Mouse (Mus musculus): ENCODE measurements at regions not wholly inside any gene's neighbourhood (a gene's known extent, or its start where the extent isn't known, plus 50 kb on each side); places are given as distances from the start of the nearest gene placed in this dataset.
"Not testable (repeated sequence)": the region's sequence is repeated elsewhere in the genome, so short reads cannot be mapped to it uniquely, and the experiment has no call there.

- DNase-seq (ENCODE audit: low read depth), result no peak
Measured at GRCm38 (mm10) chr16:50010074-50010473, 209.7 kb downstream of the Cd47 start.

GRCm38 (mm10) chr16:50010532-50010971, 210.2 kb downstream of the Cd47 start:
- DNase-seq (ENCODE audit: low read depth), result no peak

- no peak for DNase-seq (ENCODE audit: low read depth)
Measured at GRCm38 (mm10) chr16:50023885-50024284, 223.6 kb downstream of the Cd47 start.

DNA sequence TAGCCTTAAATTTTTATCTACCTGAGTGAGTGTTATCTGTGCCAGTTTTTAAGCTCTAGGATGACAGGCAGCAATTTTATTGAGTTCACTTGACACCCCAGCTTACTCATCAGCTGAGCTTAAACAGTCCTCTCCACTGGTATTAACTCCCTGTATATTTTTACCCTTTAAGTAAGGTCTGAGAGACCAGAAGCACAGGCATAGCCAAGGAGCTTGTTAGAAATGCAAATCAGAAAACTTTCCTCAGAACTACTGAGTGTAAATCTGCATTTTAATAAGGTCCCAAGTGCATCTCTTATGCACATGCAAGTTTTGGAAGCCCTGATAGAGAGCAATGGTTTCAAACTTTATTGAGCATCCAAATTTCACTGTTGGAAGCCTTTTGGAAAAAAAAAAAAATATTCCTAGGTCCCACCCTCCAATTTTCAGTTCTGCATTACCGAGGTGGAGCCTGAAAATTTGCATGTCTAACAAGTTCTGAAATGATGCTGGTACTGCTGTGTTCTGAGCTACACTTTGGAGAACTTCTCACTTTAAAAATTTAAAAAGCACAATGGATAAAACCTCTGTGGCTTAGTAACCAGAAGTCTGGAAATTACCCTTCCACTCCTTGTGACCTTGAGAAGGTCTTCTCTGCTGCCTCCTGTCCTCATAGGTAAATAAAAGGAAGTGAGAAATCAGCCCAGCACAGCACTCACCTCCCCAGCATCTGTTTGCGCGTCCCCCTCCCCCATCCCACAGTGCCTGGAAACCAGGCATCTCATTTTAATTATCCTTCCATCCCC, 226.0 kb downstream of the Cd47 start:
- no peak for DNase-seq (ENCODE audit: low read depth)

DNA sequence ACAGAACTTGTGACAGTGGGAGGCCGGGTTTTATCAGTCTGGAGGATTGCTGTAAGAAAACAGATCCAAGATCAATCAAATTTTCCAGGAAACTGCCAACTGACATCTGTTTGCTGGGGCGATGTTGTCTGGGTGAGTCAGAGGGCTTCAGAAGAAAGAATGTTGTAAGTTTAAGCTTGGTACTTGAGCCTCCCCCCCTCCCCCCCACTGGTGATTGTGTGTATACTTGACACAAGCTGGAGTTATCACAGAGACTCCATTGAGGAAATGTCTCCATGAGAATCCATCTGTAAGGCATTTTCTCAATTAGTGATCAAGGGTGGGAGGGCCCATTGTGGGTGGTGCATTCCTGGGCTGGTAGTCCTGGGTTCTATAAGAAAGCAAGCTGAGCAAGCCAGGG, 226.9 kb downstream of the Cd47 start:
- no peak for DNase-seq (ENCODE audit: low read depth)

GRCm38 (mm10) chr16:50029711-50030110, 229.4 kb downstream of the Cd47 start:
- no peak for DNase-seq (ENCODE audit: low read depth)

DNA sequence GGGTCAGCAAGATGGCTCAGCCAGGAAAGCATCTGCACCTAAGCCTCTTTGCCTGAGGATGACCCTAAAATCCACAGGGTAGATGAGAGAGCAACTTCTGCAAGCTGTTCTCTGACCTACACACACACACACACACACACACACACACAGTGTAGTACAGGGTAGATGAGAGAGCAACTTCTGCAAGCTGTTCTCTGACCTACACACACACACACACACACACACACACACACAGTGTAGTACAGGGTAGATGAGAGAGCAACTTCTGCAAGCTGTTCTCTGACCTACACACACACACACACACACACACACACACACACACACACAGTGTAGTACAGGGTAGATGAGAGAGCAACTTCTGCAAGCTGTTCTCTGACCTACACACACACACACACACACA, 230.0 kb downstream of the Cd47 start:
- not testable (repeated sequence) for DNase-seq (ENCODE audit: low read depth)

DNA sequence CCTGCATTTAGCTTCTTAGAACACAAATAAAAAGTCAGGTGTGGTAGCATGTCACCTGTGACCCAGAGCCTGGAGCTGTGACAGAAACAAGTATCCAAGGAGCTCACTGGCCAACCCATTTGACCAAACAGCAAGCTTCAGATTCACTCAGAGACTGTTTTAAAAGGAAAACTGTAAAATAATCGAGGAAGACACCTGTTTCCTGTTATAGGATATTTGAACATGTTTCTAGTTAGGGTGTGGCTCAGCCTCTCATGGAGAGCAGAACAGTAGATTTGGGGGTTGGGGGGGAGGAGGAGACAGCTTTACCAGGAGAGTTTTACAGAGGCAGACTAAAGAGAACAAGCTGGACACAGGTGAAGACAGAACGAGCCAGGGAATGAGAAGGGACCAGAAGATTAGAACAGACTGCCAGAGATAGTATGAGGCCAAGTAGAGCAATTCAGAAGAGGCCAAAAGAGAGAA, 230.6 kb downstream of the Cd47 start:
- DNase-seq (ENCODE audit: low read depth), result peak; percentile 44

- DNase-seq (ENCODE audit: low read depth), result no peak
Measured at GRCm38 (mm10) chr16:50032798-50033197, 232.5 kb downstream of the Cd47 start.

- DNase-seq (ENCODE audit: low read depth), result no peak
Measured at GRCm38 (mm10) chr16:50036296-50036734, 236.0 kb downstream of the Cd47 start.

GRCm38 (mm10) chr16:50044103-50044502, 243.8 kb downstream of the Cd47 start:
- no peak for DNase-seq (ENCODE audit: low read depth)

DNA sequence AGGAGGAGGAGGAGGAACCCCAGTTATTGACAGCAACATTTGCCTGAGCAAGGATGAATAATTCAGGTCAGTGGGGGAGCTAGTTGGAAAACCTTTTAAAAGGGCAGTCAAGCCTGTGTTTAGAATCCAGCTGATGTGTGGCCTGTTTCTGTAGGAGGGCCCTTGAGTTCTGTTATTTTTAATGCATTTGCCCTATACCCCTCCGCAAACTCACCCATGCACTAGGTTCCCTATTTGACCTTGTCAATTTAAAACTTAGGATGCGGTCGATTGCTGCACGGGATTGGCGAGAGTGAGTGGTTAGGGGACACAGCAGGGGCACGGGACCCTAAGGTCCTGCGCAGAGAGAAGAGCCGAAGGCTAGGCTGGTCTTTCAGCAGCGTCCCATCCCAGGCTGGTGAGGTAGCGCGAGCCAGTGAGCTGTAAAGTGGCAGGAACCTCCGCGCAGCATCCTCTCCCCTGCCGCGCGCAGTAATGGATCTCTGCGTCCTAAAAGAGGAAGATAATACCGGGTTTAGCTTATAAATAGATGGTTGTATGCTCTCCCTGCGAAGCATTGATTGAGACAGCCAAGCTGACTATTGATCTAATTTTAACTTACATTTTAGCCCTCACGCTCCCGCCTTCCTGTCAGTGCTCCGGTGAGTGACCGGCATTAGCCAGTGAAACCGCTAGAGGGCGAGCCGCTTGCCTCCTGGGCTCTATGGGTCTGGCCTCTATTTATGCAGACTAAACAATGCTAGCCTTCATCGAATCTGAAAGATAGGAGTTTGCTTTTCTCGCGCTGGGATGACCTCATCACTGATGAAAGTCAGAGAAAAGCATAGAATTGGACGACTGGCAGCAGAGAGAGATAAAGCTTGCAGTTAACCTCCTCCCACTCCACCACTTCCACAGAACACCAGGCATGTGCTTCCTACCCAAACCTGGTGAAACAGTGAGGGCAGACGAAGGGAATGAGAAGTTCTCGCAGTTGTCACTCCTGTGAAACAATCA, 245.5 kb downstream of the Cd47 start:
- peak; percentile 77 for DNase-seq (ENCODE audit: low read depth)

- no peak for DNase-seq (ENCODE audit: low read depth)
Measured at GRCm38 (mm10) chr16:50063540-50063939, 263.2 kb downstream of the Cd47 start.

DNA sequence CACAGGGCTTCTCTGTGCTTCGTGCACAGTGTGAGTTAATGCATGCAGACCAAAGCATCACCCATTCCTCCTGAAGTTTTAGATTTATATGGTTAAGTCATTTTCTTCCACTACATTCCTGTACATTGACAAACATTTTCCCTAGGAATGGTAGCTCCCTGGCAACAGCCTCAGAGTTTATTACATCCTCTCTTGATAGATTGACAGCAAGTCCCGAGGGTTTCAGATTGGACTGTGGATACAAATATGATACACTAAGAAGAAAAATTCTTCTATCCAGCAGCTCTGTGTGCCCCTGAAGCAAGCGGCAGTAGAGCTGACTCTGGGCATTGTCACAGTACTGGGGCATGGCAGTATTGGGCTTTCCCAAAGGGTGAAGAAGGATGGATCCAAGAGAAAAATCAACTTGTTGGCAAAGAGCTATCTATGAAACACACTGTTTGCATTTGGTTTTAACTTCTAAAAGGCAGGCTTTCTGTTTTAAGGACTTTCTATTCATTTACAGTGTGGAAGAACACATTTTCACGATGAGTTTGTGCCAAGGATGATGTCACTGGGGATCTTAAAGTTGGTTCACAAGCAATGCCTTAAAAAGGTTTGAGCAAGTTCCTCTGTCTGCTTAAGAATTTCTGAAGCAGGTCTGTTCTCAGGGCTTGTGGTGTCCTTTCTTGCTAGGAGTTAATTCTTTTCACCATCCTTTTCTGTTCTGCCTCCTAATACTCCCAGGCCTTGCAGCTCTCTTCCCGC, 265.2 kb downstream of the Cd47 start:
- no peak for DNase-seq (ENCODE audit: low read depth)

DNA sequence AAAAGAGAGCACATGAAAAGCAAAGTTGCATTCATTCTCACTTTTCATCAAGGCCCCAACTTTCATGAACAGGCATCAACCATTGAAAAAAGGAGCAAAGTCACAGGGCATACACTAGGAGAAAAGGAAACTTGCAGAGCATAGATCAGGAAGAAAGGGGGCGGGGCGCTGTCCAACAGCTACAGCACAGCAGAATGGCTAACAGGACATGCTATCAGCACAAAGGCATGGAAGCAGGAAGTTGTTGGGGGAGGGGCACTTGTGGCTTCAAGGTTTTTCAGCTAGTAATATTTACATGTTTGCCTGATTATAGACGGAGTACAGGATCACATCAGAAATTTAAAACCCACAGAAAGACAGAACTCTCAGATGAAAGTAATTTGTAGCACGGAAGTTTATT, 268.7 kb downstream of the Cd47 start:
- DNase-seq (ENCODE audit: low read depth), result peak; percentile 64

DNA sequence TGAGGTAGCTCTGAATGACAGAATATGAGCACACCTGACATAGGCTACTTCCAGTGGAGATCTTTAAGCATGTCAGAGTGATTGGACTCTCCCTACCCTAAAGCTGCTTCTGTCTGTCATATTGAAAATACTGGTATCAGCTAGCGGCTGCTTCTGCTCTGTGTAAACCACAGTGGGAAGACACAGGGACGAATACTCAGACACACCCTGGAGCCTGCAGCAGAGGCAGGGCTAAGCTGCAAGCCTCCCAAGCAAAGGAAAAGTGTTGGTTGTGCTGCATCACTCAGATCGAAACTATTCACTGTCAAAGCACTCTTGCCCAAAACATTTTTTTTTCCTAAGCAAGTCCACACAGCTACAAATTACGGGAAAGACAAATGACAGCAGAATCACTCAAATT, 270.4 kb downstream of the Cd47 start:
- DNase-seq (ENCODE audit: low read depth), result peak; percentile 41

DNA sequence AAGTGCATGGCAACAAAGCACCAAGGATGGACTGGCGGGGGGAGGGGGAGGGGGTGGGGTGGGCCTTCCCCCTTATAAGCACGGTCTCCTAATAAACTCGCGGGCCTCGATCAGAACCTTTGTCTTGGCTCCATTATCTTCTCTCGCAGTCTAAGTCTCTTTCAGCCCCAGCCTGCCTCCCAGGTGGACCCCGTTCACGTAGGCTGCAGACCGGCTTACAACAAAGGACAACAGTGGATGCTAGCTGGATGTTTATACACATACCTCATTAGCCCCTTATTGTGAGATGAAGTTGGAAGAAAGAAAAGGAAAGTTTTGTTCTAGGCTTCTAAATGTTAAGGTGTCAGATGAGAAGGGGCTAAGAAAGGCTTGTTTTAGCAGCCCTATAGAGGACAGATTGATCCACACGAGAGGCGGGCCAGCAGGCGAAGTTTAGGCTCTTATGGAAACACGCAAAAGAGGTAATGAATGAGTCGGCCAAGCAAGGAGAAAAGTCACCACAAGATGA, 272.6 kb downstream of the Cd47 start:
- DNase-seq (ENCODE audit: low read depth), result no peak

GRCm38 (mm10) chr16:50073979-50074378, 273.6 kb downstream of the Cd47 start:
- peak; percentile 66 for DNase-seq (ENCODE audit: low read depth)

- no peak for DNase-seq (ENCODE audit: low read depth)
Measured at GRCm38 (mm10) chr16:50075641-50076040, 275.3 kb downstream of the Cd47 start.

- DNase-seq (ENCODE audit: low read depth), result no peak
Measured at GRCm38 (mm10) chr16:50081511-50081910, 281.2 kb downstream of the Cd47 start.

DNA sequence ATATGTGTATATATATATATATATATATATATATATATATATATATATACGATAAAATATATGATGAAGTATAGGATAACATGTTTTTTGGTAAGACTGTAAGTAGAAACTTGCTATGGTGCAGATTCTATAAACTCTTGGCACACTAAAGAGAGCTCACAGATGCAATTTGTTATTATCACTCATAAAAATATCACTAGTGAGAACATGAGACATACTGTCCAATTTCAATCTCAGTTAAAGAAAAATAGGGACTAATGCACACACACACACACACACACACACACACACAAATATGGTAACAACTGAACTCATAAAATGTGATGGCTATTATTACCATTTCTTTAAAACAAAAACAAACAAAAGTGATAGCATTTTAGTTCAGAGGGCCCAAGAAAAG, 292.0 kb downstream of the Cd47 start:
- no peak for DNase-seq (ENCODE audit: low read depth)

DNA sequence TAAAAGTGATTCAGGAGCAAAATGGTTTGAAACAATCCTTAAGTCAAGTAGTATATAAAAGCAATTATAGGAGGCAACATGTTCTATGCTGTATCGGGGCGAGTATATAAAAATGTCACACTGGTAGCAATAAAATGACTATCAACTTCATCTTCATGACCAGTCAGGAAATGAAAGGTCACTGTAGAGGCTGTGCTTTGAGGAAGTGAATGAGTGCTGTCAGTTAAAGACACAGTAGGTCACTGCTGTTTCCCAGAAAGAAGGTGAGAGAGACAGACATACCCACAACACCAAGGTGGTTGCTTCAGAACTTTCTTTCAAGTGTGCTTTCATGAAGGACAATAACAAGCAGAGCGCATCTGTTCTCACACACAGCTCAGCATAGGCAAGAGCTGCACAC, 292.4 kb downstream of the Cd47 start:
- DNase-seq (ENCODE audit: low read depth), result no peak
